Mouse (Mus musculus) liver, embryonic 15.5 days (tissue): ENCODE results near the gene Pelp1. TPM values are rescaled to one million over a fixed set of nuclear protein-coding genes. Genes with fewer than 3 reads are reported as not detected.

Experiments
- ATAC-seq: fragments of 200-750 bp; cut with Nextera tagmentation; 2 replicates; pipeline ENCODE4 v1.8.0; 2017; ENCODE audit warnings: moderate number of reproducible peaks, mild to moderate bottlenecking, moderate library complexity; ENCODE audit not compliant: insufficient read depth
- H3K27ac ChIP-seq: fragments of 300-500 bp; sonication (generic); replicated peaks from 2 replicates; pipeline ENCODE4 v1.5.1; 2015; ENCODE audit warnings: mild to moderate bottlenecking, inconsistent platforms
- H3K27me3 ChIP-seq: fragments of 300-500 bp; sonication (generic); 2 replicates; pipeline ENCODE4 v1.6.1; 2015; ENCODE audit warnings: mild to moderate bottlenecking, inconsistent platforms
- H3K36me3 ChIP-seq: fragments of 300-500 bp; sonication (generic); replicated peaks from 2 replicates; pipeline ENCODE4 v1.6.1; 2015; ENCODE audit warnings: moderate library complexity, mild to moderate bottlenecking, inconsistent platforms
- H3K4me1 ChIP-seq: fragments of 300-500 bp; sonication (generic); replicated peaks from 2 replicates; pipeline ENCODE4 v1.6.1; 2015; ENCODE audit warnings: inconsistent platforms
- H3K4me2 ChIP-seq: fragments of 300-500 bp; sonication (generic); 2 replicates; pipeline ENCODE4 v1.6.1; 2015; ENCODE audit warnings: moderate library complexity, mild to moderate bottlenecking, inconsistent platforms
- H3K4me3 ChIP-seq: fragments of 300-500 bp; sonication (generic); replicated peaks from 2 replicates; pipeline ENCODE4 v1.5.1; 2015; ENCODE audit warnings: mild to moderate bottlenecking, inconsistent platforms
- H3K9ac ChIP-seq: fragments of 300-500 bp; sonication (generic); 2 replicates; pipeline ENCODE4 v1.6.1; 2015; ENCODE audit warnings: moderate library complexity, mild to moderate bottlenecking, inconsistent platforms
- H3K9me3 ChIP-seq: fragments of 300-500 bp; sonication (generic); replicated peaks from 2 replicates; pipeline ENCODE4 v1.6.1; 2016; ENCODE audit warnings: inconsistent platforms
- WGBS: fragments of 180-500 bp; shearing (Covaris S2); methylation state at CpG from one replicate; pipeline ENCODE4 v1.1.7; 2015; ENCODE audit warnings: mixed read lengths; ENCODE audit not compliant: insufficient replicate concordance; 5-methylcytosine and 5-hydroxymethylcytosine counted together
- polyA plus RNA-seq: library from polyadenylated mRNA; unstranded; fragments of >200 nt; fragmentation: Nextera tagmentation; extraction: Ambion mirVana; gene quantifications from 2 replicates; pipeline ENCODE4 v1.2.1, GENCODE M21; 2015

Pelp1 gene
- polyA plus RNA-seq, 1 experiment from 2014 or later, result 14.5 TPM

DNA sequence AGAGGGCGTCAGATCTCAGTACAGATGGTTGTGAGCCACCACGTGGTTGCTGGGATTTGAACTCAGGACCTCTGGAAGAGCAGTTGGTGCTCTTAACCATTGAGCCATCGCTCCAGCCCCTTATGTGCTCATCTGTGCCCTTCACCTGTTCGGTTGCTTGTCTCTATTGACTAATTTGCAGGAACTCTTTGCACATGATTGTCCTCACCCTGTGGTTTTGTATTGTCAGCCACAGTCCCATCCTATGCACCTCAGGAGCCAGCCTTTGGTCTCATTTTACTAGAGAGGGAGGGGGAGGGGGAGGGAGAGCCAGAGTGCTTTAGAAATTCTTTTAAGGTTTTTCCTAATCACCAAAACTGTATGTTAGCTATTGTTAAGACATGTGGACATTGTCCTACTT is 8.4 kb upstream of the Pelp1 start:
- H3K27ac ChIP-seq, result no peak overlapping the region
- H3K4me1 ChIP-seq, result no peaks in the 10 kb centered on the region
- no peak overlapping the region for H3K9ac ChIP-seq
- no peaks in the 10 kb centered on the region for H3K36me3 ChIP-seq
- H3K4me2 ChIP-seq, result no peak overlapping the region
- no peaks in the 10 kb centered on the region for H3K9me3 ChIP-seq
- no peaks in the 10 kb centered on the region for H3K27me3 ChIP-seq
- H3K4me3 ChIP-seq, result no peak overlapping the region
- ATAC-seq, result no peak
- 51% methylated on average over 4 of the region's 4 CpGs for WGBS

DNA sequence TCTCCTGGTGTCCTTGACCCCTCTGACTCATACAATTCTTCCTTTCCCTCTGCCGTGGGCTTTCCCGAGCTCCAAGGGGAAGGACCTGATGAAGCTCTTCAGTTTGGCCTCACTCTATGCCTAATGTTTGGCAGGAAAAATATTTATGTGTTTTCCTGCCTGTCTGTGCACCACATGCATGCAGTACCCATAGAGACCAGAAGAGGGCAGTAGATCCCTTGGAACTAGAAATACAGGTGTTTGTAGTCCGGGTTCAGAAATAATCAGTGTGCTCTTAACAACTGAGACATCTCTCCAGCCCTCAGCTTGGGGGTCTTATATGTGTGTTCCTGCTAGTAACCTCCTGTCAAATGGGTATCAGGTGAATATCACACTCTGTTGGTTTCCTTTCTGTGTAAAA is 4.1 kb upstream of the Pelp1 start:
- Histone ChIP-seq H3K36me3 (no peaks in the 10 kb centered on the region), H3K9me3 (no peaks in the 10 kb centered on the region), H3K27me3 (no peaks in the 10 kb centered on the region), H3K4me1 (peaks cover 15% of the 10 kb centered on the region), H3K9ac (no peak overlapping the region), H3K4me2 (no peak overlapping the region), H3K27ac (no peak overlapping the region), H3K4me3 (no peak overlapping the region)
- ATAC-seq, result no peak
- 0% methylated on average over 3 of the region's 3 CpGs for WGBS

DNA sequence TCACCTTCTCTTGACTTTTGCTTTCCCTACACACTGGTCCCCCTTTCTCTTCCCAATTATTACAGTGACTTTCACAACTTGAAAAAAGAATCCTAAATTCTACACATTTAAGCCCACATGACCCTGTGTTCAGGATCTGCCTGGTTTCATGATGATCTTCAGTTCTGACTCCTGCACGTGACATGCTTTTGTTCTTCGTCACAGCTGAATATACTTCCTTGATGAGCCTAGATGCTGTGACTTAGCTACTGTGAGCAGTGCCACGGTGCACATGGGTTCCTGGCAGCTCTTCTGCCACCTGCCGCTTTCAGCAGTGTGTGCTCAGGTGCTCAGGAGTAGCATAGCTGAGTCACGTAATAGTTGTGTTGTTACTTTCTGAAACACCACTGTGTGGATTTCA is 2.8 kb upstream of the Pelp1 start:
- no peaks in the 10 kb centered on the region for H3K9me3 ChIP-seq
- no peak overlapping the region for H3K27ac ChIP-seq
- no peak for ATAC-seq
- no peaks in the 10 kb centered on the region for H3K27me3 ChIP-seq
- H3K36me3 ChIP-seq, result no peaks in the 10 kb centered on the region
- H3K4me1 ChIP-seq, result peaks cover 29% of the 10 kb centered on the region
- no peak overlapping the region for H3K4me2 ChIP-seq
- H3K4me3 ChIP-seq, result no peak overlapping the region
- 69% methylated on average over 5 of the region's 5 CpGs for WGBS
- no peak overlapping the region for H3K9ac ChIP-seq

DNA sequence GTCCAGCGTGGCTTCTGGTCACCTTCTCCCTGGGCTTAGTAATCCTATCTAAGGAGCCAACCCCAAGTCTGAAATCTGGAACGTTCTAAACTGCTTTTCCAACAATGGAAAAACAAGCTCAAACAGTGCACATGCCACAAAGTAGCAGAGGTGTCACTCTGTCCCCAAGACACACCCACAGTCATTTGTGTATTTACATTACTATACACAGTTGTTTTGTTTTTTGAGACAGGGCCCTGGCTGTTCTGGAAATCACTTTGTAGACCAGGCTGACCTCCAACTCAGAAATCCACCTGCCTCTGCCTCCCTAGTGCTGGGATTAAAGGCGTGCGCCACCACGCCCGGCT is 439 bp upstream of the Pelp1 start:
- ATAC-seq, result peak; percentile 23; the same call in 1 of the 2 replicates
- peak overlapping the region; percentile 76; the same call in 1 of the 2 replicates for H3K9ac ChIP-seq
- H3K27ac ChIP-seq, result peak overlapping the region; percentile 74

DNA sequence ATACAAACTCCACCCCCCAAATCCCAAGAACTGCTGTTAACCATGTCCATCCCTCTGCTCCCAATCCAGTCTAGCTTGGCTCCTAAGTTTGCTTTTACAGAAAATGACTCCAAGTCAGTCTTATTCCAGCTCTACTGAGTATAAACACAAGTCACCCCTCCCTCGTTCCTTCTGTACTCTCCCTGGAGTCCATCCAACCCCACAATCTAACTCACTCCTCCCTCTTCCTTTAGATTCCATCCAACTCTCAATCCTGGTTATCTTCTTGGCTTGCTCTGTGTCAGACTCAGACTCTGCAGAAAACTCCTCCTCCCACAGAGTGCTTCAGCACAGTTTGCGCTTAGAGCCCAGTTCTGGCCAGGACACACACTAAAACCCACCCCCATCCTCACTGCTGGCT is 6.2 kb downstream of the Pelp1 start:
- 66% methylated on average over 2 of the region's 2 CpGs for WGBS
- Histone ChIP-seq H3K27me3 (no peaks in the 10 kb centered on the region), H3K4me2 (no peak overlapping the region), H3K4me3 (no peak overlapping the region), H3K9ac (no peak overlapping the region), H3K9me3 (no peaks in the 10 kb centered on the region), H3K4me1 (peaks cover 29% of the 10 kb centered on the region), H3K36me3 (peaks cover 74% of the 10 kb centered on the region), H3K27ac (no peak overlapping the region; the same call in 1 of the 2 replicates)
- no peak for ATAC-seq

More for the DNA sequence above, 439 bp upstream of the Pelp1 start:
- no peaks in the 10 kb centered on the region for H3K9me3 ChIP-seq
- no peaks in the 10 kb centered on the region for H3K27me3 ChIP-seq
- H3K4me2 ChIP-seq, result peak overlapping the region; percentile 85
- WGBS, result 36% methylated on average over 6 of the region's 6 CpGs
- peaks cover 36% of the 10 kb centered on the region for H3K4me1 ChIP-seq
- H3K36me3 ChIP-seq, result peaks cover 15% of the 10 kb centered on the region
- H3K4me3 ChIP-seq, result peak overlapping the region; percentile 81

DNA sequence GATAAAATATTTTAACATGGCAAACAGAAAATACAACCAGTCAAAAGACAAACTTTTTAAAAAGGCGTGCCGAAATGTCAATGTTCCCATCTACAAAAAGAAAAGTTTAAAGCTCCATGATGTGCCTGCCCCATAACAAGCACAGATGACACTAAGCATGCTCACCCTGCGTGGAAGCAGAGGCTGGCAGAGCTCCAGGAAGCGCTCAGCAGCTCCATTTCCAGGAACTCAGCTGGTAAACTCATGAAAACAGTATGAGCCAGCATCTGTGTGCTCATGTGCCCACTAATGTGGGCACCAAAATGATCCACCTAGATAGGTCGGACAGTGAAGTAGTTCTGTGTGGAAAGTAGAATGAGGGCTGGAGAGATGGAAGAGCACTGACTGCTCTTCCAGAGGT is 20.4 kb downstream of the Pelp1 start:
- 0 out of 2 replicates have a peak, but pooled peaks cover 3% of the 10 kb centered on the region for H3K4me1 ChIP-seq
- no peak overlapping the region for H3K4me3 ChIP-seq
- H3K9me3 ChIP-seq, result no peaks in the 10 kb centered on the region
- H3K4me2 ChIP-seq, result no peak overlapping the region
- H3K27me3 ChIP-seq, result no peaks in the 10 kb centered on the region
- no peak overlapping the region for H3K27ac ChIP-seq
- WGBS, result 70% methylated on average over 5 of the region's 5 CpGs
- H3K36me3 ChIP-seq, result peaks cover 37% of the 10 kb centered on the region
- no peak for ATAC-seq
- H3K9ac ChIP-seq, result no peak overlapping the region

DNA sequence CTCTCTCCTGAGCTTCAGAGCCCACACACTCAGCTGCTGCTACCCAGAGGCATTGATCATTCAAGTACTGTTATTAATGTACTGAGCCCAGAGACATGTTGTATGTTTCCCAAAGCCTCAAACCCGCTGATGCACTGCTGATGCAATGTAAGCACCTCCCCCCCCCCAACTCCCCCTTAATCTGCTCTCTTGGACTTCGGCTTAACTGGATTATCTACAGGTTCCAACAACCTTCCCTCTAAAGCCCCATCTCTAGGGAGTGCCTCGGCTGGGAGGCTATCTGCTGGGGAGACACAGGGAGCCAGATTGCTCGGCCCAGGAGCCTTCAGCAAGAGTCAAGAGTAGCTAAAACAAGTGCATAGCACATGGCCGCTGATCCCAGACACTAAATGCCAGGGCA is 22.4 kb downstream of the Pelp1 start:
- Histone ChIP-seq H3K27ac (no peak overlapping the region), H3K4me2 (no peak overlapping the region), H3K36me3 (peaks cover 20% of the 10 kb centered on the region), H3K27me3 (no peaks in the 10 kb centered on the region), H3K9me3 (no peaks in the 10 kb centered on the region), H3K4me3 (no peak overlapping the region), H3K4me1 (no peaks in the 10 kb centered on the region), H3K9ac (no peak overlapping the region)
- 54% methylated on average over 5 of the region's 5 CpGs for WGBS
- ATAC-seq, result no peak

DNA sequence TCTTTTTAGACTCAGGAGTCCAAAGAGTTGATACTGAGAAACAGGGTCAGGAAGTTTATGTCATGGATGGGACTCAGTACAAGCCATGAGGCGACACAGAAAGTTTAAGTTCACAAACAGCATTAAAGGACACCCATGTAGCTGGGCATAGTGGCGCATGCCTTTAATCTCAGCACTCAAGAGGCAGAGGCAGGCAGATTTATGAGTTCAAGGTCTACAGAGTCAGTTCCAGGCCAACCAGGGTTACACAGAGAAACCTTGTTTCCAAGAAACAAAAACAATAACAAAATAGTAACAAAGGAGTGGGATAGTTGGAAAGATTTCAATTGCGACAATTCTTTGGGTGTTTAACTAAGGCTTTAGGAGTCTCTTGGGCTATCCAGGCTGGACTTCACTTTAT is 25.7 kb downstream of the Pelp1 start:
- WGBS, result 74% methylated on average over 3 of the region's 3 CpGs
- Histone ChIP-seq H3K9me3 (no peaks in the 10 kb centered on the region), H3K4me3 (no peak overlapping the region), H3K36me3 (peaks cover 4% of the 10 kb centered on the region; the same call in 1 of the 2 replicates), H3K27ac (no peak overlapping the region), H3K4me2 (no peak overlapping the region), H3K27me3 (no peaks in the 10 kb centered on the region), H3K9ac (no peak overlapping the region), H3K4me1 (0 out of 2 replicates have a peak, but pooled peaks cover 5% of the 10 kb centered on the region)
- ATAC-seq, result no peak

DNA sequence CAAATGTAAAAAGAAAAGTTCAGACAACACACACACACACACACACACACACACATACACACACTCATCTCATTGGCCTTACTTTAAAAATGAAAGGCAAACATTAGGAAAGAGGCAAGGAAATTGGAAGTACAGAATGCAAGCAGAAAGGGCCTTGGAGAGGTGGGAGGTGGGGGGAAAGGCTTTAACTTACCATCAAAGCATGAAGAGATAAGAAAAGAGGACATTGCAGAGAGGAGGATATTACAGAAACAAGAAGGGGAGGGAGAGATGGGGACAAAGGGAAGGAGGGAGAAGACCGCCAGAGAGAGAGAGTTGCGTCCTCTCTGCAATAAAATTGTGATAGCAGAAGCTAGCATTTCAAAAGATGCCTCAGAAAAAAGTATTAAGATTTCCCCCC is 28.5 kb downstream of the Pelp1 start:
- WGBS, result 63% methylated on average over 2 of the region's 2 CpGs
- 0 out of 2 replicates have a peak, but pooled peaks cover 5% of the 10 kb centered on the region for H3K4me1 ChIP-seq
- ATAC-seq, result no peak

DNA sequence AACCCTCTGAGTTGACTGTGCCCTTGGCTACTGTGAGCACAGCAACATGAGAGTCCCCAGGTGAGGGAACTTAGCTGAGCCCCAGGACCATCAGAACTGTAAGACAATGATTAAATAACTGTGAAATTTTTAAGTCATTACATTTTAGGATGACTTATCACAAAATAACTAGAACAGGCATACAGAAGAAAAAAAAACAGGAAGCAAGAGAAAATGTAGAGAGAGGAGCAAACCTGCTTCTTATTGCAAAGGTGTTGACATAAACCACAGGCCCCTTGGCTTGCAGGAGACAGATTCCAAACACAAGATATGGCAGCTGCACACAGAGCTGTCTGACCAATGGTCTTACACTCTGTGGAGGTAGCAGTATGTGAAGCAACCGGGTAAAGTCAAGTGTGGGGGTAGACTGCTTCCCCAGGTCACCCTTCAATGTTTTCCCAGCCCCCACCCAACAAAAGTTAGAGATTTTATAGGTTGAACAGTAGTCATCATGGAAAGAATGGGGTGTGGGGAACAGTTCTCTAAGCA is 29.3 kb downstream of the Pelp1 start:
- H3K4me3 ChIP-seq, result no peak overlapping the region
- WGBS, result 26% methylated on average over 1 of the region's 1 CpGs
- no peak overlapping the region for H3K4me2 ChIP-seq
- no peak for ATAC-seq
- H3K27me3 ChIP-seq, result peaks cover 5% of the 10 kb centered on the region
- 0 out of 2 replicates have a peak, but pooled peaks cover 5% of the 10 kb centered on the region for H3K4me1 ChIP-seq
- peaks cover 2% of the 10 kb centered on the region; the same call in 1 of the 2 replicates for H3K36me3 ChIP-seq
- H3K9ac ChIP-seq, result no peak overlapping the region
- no peaks in the 10 kb centered on the region for H3K9me3 ChIP-seq
- H3K27ac ChIP-seq, result no peak overlapping the region

More for the DNA sequence above, 28.5 kb downstream of the Pelp1 start:
- H3K27ac ChIP-seq, result no peak overlapping the region
- peaks cover under 1% of the 10 kb centered on the region for H3K27me3 ChIP-seq
- no peaks in the 10 kb centered on the region for H3K9me3 ChIP-seq
- H3K4me3 ChIP-seq, result no peak overlapping the region
- H3K9ac ChIP-seq, result no peak overlapping the region
- H3K36me3 ChIP-seq, result peaks cover 4% of the 10 kb centered on the region; the same call in 1 of the 2 replicates
- no peak overlapping the region for H3K4me2 ChIP-seq

DNA sequence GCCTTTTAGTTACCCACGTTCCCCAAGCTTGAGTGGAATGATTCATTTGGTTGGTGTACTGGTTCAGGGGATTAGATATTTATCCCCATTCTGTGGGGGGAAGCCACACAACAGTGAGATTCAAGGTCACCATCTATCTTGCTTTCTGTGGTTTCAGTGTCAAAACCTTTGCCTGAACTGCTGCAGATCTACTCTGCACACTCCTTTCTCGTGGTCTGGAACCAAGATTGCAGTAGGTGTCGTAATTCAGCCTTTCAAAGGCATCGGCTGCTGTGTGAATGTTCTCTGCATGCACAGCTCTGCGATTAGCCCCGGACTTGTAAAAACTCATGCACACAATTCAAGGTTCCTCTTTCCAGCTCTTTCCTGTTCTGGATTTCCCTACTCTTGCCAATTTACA is 33.8 kb downstream of the Pelp1 start:
- Histone ChIP-seq H3K4me1 (0 out of 2 replicates have a peak, but pooled peaks cover 5% of the 10 kb centered on the region), H3K27ac (no peak overlapping the region), H3K27me3 (peaks cover 20% of the 10 kb centered on the region), H3K4me2 (no peak overlapping the region), H3K4me3 (no peak overlapping the region), H3K36me3 (no peaks in the 10 kb centered on the region), H3K9ac (no peak overlapping the region), H3K9me3 (no peaks in the 10 kb centered on the region)
- ATAC-seq, result no peak
- WGBS, result 24% methylated on average over 6 of the region's 6 CpGs

DNA sequence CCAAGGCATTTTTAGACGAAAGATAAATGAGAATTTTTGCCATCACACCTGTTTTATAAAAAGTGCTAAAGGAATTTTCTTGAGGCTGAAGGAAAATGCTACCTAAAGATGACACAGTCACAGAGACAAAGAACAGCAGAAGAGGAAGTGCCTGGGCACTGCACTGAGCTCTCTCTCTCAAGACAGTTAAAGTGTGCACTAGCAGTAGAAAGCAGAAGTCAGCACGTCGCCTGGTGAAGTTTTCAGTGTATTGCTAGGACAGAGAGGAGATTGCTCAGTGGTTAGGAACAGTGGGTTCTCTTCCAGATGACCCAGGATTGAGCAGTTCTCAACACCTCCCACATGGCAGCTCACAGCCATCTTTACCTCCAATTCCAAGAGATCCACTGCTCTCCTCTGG is 35.5 kb downstream of the Pelp1 start:
- Histone ChIP-seq H3K4me1 (no peaks in the 10 kb centered on the region), H3K4me3 (no peak overlapping the region), H3K9ac (no peak overlapping the region), H3K36me3 (no peaks in the 10 kb centered on the region), H3K27me3 (peaks cover 20% of the 10 kb centered on the region), H3K9me3 (no peaks in the 10 kb centered on the region), H3K27ac (no peak overlapping the region), H3K4me2 (no peak overlapping the region)
- 19% methylated on average over 3 of the region's 3 CpGs for WGBS
- ATAC-seq, result no peak
